Mouse (Mus musculus) neural tube, embryonic 12.5 days (tissue): ENCODE results near the gene Lrig1. TPM values are rescaled to one million over a fixed set of nuclear protein-coding genes. Genes with fewer than 3 reads are reported as not detected.
A peak's percentile ranks its signal among the peaks of the same experiment; 100 is the strongest.

Source experiments
- ATAC-seq: fragments of 200-750 bp; cut with Nextera tagmentation; 2 replicates; pipeline ENCODE4 v1.8.0; 2017; ENCODE audit warnings: low read depth, mild to moderate bottlenecking, moderate TSS enrichment, moderate library complexity; ENCODE audit not compliant: low FRiP score
- H3K27ac ChIP-seq: fragments of 300-500 bp; sonication (generic); 2 replicates; pipeline ENCODE4 v1.5.1; 2016
- H3K27me3 ChIP-seq: fragments of 300-500 bp; sonication (generic); replicated peaks from 2 replicates; pipeline ENCODE4 v1.6.1; 2016; ENCODE audit warnings: mild to moderate bottlenecking
- H3K36me3 ChIP-seq: fragments of 300-500 bp; sonication (generic); 2 replicates; pipeline ENCODE4 v1.6.1; 2016; ENCODE audit warnings: mild to moderate bottlenecking
- H3K4me1 ChIP-seq: fragments of 300-500 bp; sonication (generic); 2 replicates; pipeline ENCODE4 v1.6.1; 2016
- H3K4me2 ChIP-seq: fragments of 300-500 bp; sonication (generic); replicated peaks from 2 replicates; pipeline ENCODE4 v1.6.1; 2016; ENCODE audit warnings: mild to moderate bottlenecking
- H3K4me3 ChIP-seq: fragments of 300-500 bp; sonication (generic); 2 replicates; pipeline ENCODE4 v1.5.1; 2016
- H3K9ac ChIP-seq: fragments of 300-500 bp; sonication (generic); 2 replicates; pipeline ENCODE4 v1.6.1; 2016; ENCODE audit warnings: mild to moderate bottlenecking
- H3K9me3 ChIP-seq: fragments of 300-500 bp; sonication (generic); 2 replicates; pipeline ENCODE4 v1.6.1; 2016; ENCODE audit warnings: mild to moderate bottlenecking
- WGBS: fragments of 180-500 bp; shearing (Covaris S2); methylation state at CpG from one replicate; pipeline ENCODE4 v1.1.7; 2016; 5-methylcytosine and 5-hydroxymethylcytosine counted together
- polyA plus RNA-seq: library from polyadenylated mRNA; unstranded; fragments of >200 nt; fragmentation: Nextera tagmentation; extraction: Ambion mirVana; gene quantifications from 2 replicates; pipeline ENCODE4 v1.2.1, GENCODE M21; 2016

Gene Lrig1
- polyA plus RNA-seq, 1 experiment from 2014 or later: 20.4 TPM

GRCm38 (mm10) chr6:94637024-94637434, 62.9 kb downstream of the Lrig1 start:
- no peak overlapping the region for H3K4me3 ChIP-seq
- ATAC-seq: no peak
- peaks cover 35% of the 10 kb centered on the region for H3K4me1 ChIP-seq
- no peaks in the 10 kb centered on the region for H3K27me3 ChIP-seq
- no peak overlapping the region for H3K9ac ChIP-seq
- WGBS: 73% methylated on average over 5 of the region's 5 CpGs
- H3K27ac ChIP-seq: no peak overlapping the region
- no peaks in the 10 kb centered on the region for H3K9me3 ChIP-seq
- no peaks in the 10 kb centered on the region for H3K36me3 ChIP-seq
- no peak overlapping the region for H3K4me2 ChIP-seq

GRCm38 (mm10) chr6:94635343-94635742, 64.6 kb downstream of the Lrig1 start:
- Histone ChIP-seq H3K9ac (no peak overlapping the region), H3K4me3 (no peak overlapping the region), H3K36me3 (no peaks in the 10 kb centered on the region), H3K27ac (no peak overlapping the region), H3K4me1 (peaks cover 48% of the 10 kb centered on the region), H3K4me2 (no peak overlapping the region), H3K27me3 (no peaks in the 10 kb centered on the region), H3K9me3 (no peaks in the 10 kb centered on the region)
- ATAC-seq: no peak
- 25% methylated on average over 1 of the region's 1 CpGs for WGBS

- Histone ChIP-seq H3K9me3 (no peaks in the 10 kb centered on the region), H3K36me3 (peaks cover 2% of the 10 kb centered on the region; the same call in 1 of the 2 replicates), H3K27me3 (no peaks in the 10 kb centered on the region), H3K4me1 (peaks cover 50% of the 10 kb centered on the region), H3K4me2 (no peak overlapping the region), H3K9ac (no peak overlapping the region), H3K4me3 (no peak overlapping the region), H3K27ac (no peak overlapping the region)
- WGBS: 77% methylated on average over 9 of the region's 9 CpGs
- no peak for ATAC-seq
Observed at GRCm38 (mm10) chr6:94634710-94635109, 65.2 kb downstream of the Lrig1 start.

- Histone ChIP-seq H3K36me3 (peaks cover 3% of the 10 kb centered on the region; the same call in 1 of the 2 replicates), H3K9me3 (no peaks in the 10 kb centered on the region), H3K4me1 (peaks cover 50% of the 10 kb centered on the region), H3K27me3 (no peaks in the 10 kb centered on the region), H3K27ac (no peak overlapping the region), H3K4me2 (no peak overlapping the region), H3K9ac (no peak overlapping the region), H3K4me3 (no peak overlapping the region)
- 90% methylated on average over 4 of the region's 4 CpGs for WGBS
- no peak for ATAC-seq
Observed at GRCm38 (mm10) chr6:94634274-94634673, 65.7 kb downstream of the Lrig1 start.

- Histone ChIP-seq H3K4me3 (no peak overlapping the region), H3K9me3 (no peaks in the 10 kb centered on the region), H3K27ac (peak overlapping the region; percentile 11; the same call in 1 of the 2 replicates), H3K36me3 (peaks cover 3% of the 10 kb centered on the region; the same call in 1 of the 2 replicates), H3K4me1 (peaks cover 65% of the 10 kb centered on the region), H3K27me3 (no peaks in the 10 kb centered on the region), H3K4me2 (no peak overlapping the region), H3K9ac (no peak overlapping the region)
- peak; percentile 43; the same call in 1 of the 2 replicates for ATAC-seq
- 46% methylated on average over 6 of the region's 6 CpGs for WGBS
Observed at GRCm38 (mm10) chr6:94631779-94632082, 68.2 kb downstream of the Lrig1 start.

- Histone ChIP-seq H3K27me3 (no peaks in the 10 kb centered on the region), H3K4me3 (no peak overlapping the region), H3K9ac (no peak overlapping the region), H3K36me3 (peaks cover 6% of the 10 kb centered on the region), H3K4me2 (no peak overlapping the region), H3K27ac (peak overlapping the region; percentile 29; the same call in 1 of the 2 replicates), H3K9me3 (no peaks in the 10 kb centered on the region), H3K4me1 (peaks cover 64% of the 10 kb centered on the region)
- WGBS: 52% methylated on average over 7 of the region's 7 CpGs
- peak; percentile 67 for ATAC-seq
Observed at GRCm38 (mm10) chr6:94631051-94631778, 68.7 kb downstream of the Lrig1 start.

GRCm38 (mm10) chr6:94628787-94629186, 71.2 kb downstream of the Lrig1 start:
- Histone ChIP-seq H3K9me3 (no peaks in the 10 kb centered on the region), H3K4me3 (no peak overlapping the region), H3K4me2 (no peak overlapping the region), H3K36me3 (peaks cover 26% of the 10 kb centered on the region), H3K4me1 (peaks cover 54% of the 10 kb centered on the region), H3K27me3 (no peaks in the 10 kb centered on the region), H3K9ac (no peak overlapping the region), H3K27ac (no peak overlapping the region)
- WGBS: 57% methylated on average over 6 of the region's 6 CpGs
- no peak for ATAC-seq

GRCm38 (mm10) chr6:94627714-94628595, 72.0 kb downstream of the Lrig1 start:
- Histone ChIP-seq H3K4me2 (no peak overlapping the region), H3K9me3 (no peaks in the 10 kb centered on the region), H3K4me1 (peaks cover 52% of the 10 kb centered on the region), H3K4me3 (no peak overlapping the region), H3K36me3 (peaks cover 28% of the 10 kb centered on the region), H3K27ac (no peak overlapping the region), H3K9ac (no peak overlapping the region), H3K27me3 (no peaks in the 10 kb centered on the region)
- WGBS: 34% methylated on average over 15 of the region's 15 CpGs
- no peak for ATAC-seq

GRCm38 (mm10) chr6:94626807-94627206, 73.2 kb downstream of the Lrig1 start:
- Histone ChIP-seq H3K4me2 (no peak overlapping the region), H3K9me3 (no peaks in the 10 kb centered on the region), H3K4me1 (peaks cover 43% of the 10 kb centered on the region), H3K27me3 (no peaks in the 10 kb centered on the region), H3K9ac (no peak overlapping the region), H3K4me3 (no peak overlapping the region), H3K27ac (no peak overlapping the region), H3K36me3 (peaks cover 37% of the 10 kb centered on the region)
- ATAC-seq: no peak
- 61% methylated on average over 2 of the region's 2 CpGs for WGBS

- 71% methylated on average over 5 of the region's 5 CpGs for WGBS
- H3K4me1 ChIP-seq: peaks cover 34% of the 10 kb centered on the region
- no peak for ATAC-seq
- no peak overlapping the region for H3K27ac ChIP-seq
- H3K4me3 ChIP-seq: no peak overlapping the region
- H3K9ac ChIP-seq: no peak overlapping the region
- H3K27me3 ChIP-seq: no peaks in the 10 kb centered on the region
- no peak overlapping the region for H3K4me2 ChIP-seq
- H3K36me3 ChIP-seq: peaks cover 46% of the 10 kb centered on the region
- H3K9me3 ChIP-seq: no peaks in the 10 kb centered on the region
Observed at GRCm38 (mm10) chr6:94625896-94626295, 74.1 kb downstream of the Lrig1 start.

GRCm38 (mm10) chr6:94624543-94624942, 75.4 kb downstream of the Lrig1 start:
- Histone ChIP-seq H3K9me3 (no peaks in the 10 kb centered on the region), H3K9ac (no peak overlapping the region), H3K36me3 (peaks cover 57% of the 10 kb centered on the region), H3K27ac (no peak overlapping the region), H3K4me1 (peaks cover 23% of the 10 kb centered on the region), H3K27me3 (no peaks in the 10 kb centered on the region), H3K4me2 (no peak overlapping the region), H3K4me3 (no peak overlapping the region)
- 98% methylated on average over 5 of the region's 5 CpGs for WGBS
- no peak for ATAC-seq

- Histone ChIP-seq H3K9ac (no peak overlapping the region), H3K27me3 (no peaks in the 10 kb centered on the region), H3K9me3 (no peaks in the 10 kb centered on the region), H3K4me3 (no peak overlapping the region), H3K36me3 (peaks cover 73% of the 10 kb centered on the region), H3K27ac (no peak overlapping the region), H3K4me2 (no peak overlapping the region), H3K4me1 (peaks cover 10% of the 10 kb centered on the region)
- ATAC-seq: peak; percentile 55
- 82% methylated on average over 4 of the region's 4 CpGs for WGBS
Observed at GRCm38 (mm10) chr6:94622983-94623382, 77.0 kb downstream of the Lrig1 start.
